Mouse (Mus musculus): ENCODE data around the gene Ctbp2. TPM values are rescaled to one million over a fixed set of nuclear protein-coding genes. Genes with fewer than 3 reads are reported as not detected.

Ctbp2 gene
- polyA plus RNA-seq, 1 experiment from 2014 or later: 157 TPM

DNA sequence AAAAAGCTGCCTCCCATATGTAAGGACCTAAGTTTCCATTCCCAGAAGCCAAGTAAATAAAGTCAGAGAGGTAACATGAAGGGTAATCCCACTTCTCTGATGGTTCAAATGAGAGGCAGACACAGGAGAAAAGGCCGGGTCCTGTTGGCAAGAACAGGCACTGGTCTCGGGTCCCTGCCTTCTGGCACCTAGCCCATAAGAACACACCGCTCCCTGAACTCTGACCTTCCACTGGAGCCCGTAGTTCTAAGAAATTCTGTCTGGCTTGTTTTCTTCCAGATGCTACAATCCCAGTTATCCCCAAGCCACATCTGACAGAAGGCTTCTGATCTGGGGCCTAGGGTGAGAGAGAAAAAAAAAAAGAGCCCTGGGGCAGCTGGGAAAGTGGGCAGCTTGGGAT lies 35.7 kb downstream of the Ctbp2 start:
- Histone ChIP-seq H3K9me3 (ENCODE audit: control insufficient read depth, low read length) (no peaks in the 10 kb centered on the region), H3K4me3 (ENCODE audit: low read length) (no peak overlapping the region), H3K36me3 (ENCODE audit: control insufficient read depth, insufficient read depth, low read length) (no peaks in the 10 kb centered on the region), H3K9ac (ENCODE audit: low read depth, low read length) (no peak overlapping the region), H3K4me1 (ENCODE audit: control insufficient read depth, insufficient read depth, low read length) (peaks cover 16% of the 10 kb centered on the region), H3K4me2 (replicated peaks; ENCODE audit: low read depth, low read length) (no peak overlapping the region), H3K27ac (ENCODE audit: low read depth, low read length) (peak overlapping the region; percentile 17; the same call in 1 of the 2 replicates), H3K27me3 (ENCODE audit: control insufficient read depth, insufficient read depth, low read length) (no peaks in the 10 kb centered on the region)
- no peak for ATAC-seq (ENCODE audit: low FRiP score, low TSS enrichment)
- 56% methylated on average over 4 of the region's 4 CpGs for WGBS

GRCm38 (mm10) chr7:133085408-133085807 lies 38.7 kb downstream of the Ctbp2 start:
- WGBS: 91% methylated on average over 3 of the region's 3 CpGs
- Histone ChIP-seq H3K27me3 (ENCODE audit: control insufficient read depth, insufficient read depth, low read length) (no peaks in the 10 kb centered on the region), H3K4me1 (ENCODE audit: control insufficient read depth, insufficient read depth, low read length) (peaks cover 8% of the 10 kb centered on the region), H3K4me2 (replicated peaks; ENCODE audit: low read depth, low read length) (no peak overlapping the region), H3K27ac (ENCODE audit: low read depth, low read length) (no peak overlapping the region), H3K4me3 (ENCODE audit: low read length) (no peak overlapping the region), H3K9me3 (ENCODE audit: control insufficient read depth, low read length) (no peaks in the 10 kb centered on the region), H3K9ac (ENCODE audit: low read depth, low read length) (no peak overlapping the region), H3K36me3 (ENCODE audit: control insufficient read depth, insufficient read depth, low read length) (peaks cover 5% of the 10 kb centered on the region)
- no peak for ATAC-seq (ENCODE audit: low FRiP score, low TSS enrichment)

DNA sequence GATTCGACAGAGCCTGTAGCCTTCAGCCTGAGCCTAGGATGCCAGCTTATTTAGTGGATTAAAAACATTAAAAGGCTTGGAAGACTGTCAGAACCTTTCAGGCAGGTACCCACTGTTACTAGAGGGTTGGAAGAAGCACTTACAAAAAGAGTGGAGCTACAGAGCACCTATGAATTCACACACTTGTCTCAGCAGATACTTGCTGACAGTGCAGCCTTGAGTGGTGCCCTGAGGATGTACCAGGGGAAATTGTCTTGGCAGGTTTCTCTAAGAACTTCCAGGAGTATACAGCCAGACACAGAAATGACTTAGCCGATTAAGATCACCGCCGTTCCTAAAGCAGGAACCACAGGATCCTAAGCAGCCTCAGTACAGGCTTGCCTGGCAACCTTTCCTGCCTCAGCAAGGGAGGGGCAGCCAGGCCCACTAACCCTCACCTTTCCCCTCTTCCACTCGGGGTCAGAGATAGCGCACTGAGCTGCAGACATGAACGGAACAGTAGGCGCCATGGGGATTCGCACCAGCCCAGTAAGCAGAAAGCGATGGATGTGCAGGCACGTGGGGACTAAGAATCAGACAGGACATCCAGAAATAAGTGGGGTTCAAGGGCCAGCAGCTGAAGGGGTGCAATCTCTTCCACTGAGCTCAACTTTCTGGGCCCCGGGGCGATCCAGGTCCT lies 40.1 kb downstream of the Ctbp2 start:
- Histone ChIP-seq H3K4me3 (ENCODE audit: low read length) (no peak overlapping the region), H3K27me3 (ENCODE audit: control insufficient read depth, insufficient read depth, low read length) (no peaks in the 10 kb centered on the region), H3K27ac (ENCODE audit: low read depth, low read length) (no peak overlapping the region), H3K9me3 (ENCODE audit: control insufficient read depth, low read length) (no peaks in the 10 kb centered on the region), H3K36me3 (ENCODE audit: control insufficient read depth, insufficient read depth, low read length) (peaks cover 11% of the 10 kb centered on the region), H3K9ac (ENCODE audit: low read depth, low read length) (no peak overlapping the region), H3K4me1 (ENCODE audit: control insufficient read depth, insufficient read depth, low read length) (peaks cover 8% of the 10 kb centered on the region), H3K4me2 (replicated peaks; ENCODE audit: low read depth, low read length) (no peak overlapping the region)
- no peak for ATAC-seq (ENCODE audit: low FRiP score, low TSS enrichment)
- WGBS: 81% methylated on average over 13 of the region's 13 CpGs

DNA sequence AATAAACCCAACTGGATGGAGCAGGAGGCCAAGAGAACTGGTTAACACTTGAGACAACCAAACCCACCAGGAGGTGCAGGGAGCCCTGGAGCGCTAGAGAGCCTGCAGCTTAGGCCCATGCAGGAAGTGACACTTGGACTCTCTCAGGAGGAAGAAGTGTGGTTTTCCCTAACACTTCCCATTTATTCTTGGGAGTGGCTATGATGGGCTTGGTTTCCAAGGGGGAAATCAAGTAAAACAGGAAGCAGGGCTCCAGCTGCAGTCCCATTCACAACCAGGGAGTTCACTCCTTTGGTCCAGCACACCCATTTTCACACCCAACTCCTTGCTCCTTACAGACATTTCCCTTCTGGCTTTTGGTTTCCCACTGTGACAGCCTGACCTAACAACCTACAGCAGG lies 45.2 kb downstream of the Ctbp2 start:
- no peak overlapping the region for H3K9ac ChIP-seq (ENCODE audit: low read depth, low read length)
- peaks cover 35% of the 10 kb centered on the region for H3K36me3 ChIP-seq (ENCODE audit: control insufficient read depth, insufficient read depth, low read length)
- no peak for ATAC-seq (ENCODE audit: low FRiP score, low TSS enrichment)
- no peak overlapping the region for H3K27ac ChIP-seq (ENCODE audit: low read depth, low read length)
- no peaks in the 10 kb centered on the region for H3K9me3 ChIP-seq (ENCODE audit: control insufficient read depth, low read length)
- no peaks in the 10 kb centered on the region for H3K27me3 ChIP-seq (ENCODE audit: control insufficient read depth, insufficient read depth, low read length)
- no peak overlapping the region for H3K4me2 ChIP-seq (replicated peaks; ENCODE audit: low read depth, low read length)
- WGBS: 68% methylated on average over 1 of the region's 1 CpGs
- H3K4me3 ChIP-seq (ENCODE audit: low read length): no peak overlapping the region
- no peaks in the 10 kb centered on the region for H3K4me1 ChIP-seq (ENCODE audit: control insufficient read depth, insufficient read depth, low read length)

GRCm38 (mm10) chr7:133074462-133075133 lies 49.6 kb downstream of the Ctbp2 start:
- Histone ChIP-seq H3K4me2 (replicated peaks; ENCODE audit: low read depth, low read length) (no peak overlapping the region), H3K27ac (ENCODE audit: low read depth, low read length) (no peak overlapping the region), H3K27me3 (ENCODE audit: control insufficient read depth, insufficient read depth, low read length) (no peaks in the 10 kb centered on the region), H3K36me3 (ENCODE audit: control insufficient read depth, insufficient read depth, low read length) (peaks cover 36% of the 10 kb centered on the region), H3K9ac (ENCODE audit: low read depth, low read length) (no peak overlapping the region), H3K4me3 (ENCODE audit: low read length) (no peak overlapping the region), H3K4me1 (ENCODE audit: control insufficient read depth, insufficient read depth, low read length) (peaks cover 17% of the 10 kb centered on the region), H3K9me3 (ENCODE audit: control insufficient read depth, low read length) (no peaks in the 10 kb centered on the region)
- no peak for ATAC-seq (ENCODE audit: low FRiP score, low TSS enrichment)
- WGBS: 68% methylated on average over 10 of the region's 10 CpGs

DNA sequence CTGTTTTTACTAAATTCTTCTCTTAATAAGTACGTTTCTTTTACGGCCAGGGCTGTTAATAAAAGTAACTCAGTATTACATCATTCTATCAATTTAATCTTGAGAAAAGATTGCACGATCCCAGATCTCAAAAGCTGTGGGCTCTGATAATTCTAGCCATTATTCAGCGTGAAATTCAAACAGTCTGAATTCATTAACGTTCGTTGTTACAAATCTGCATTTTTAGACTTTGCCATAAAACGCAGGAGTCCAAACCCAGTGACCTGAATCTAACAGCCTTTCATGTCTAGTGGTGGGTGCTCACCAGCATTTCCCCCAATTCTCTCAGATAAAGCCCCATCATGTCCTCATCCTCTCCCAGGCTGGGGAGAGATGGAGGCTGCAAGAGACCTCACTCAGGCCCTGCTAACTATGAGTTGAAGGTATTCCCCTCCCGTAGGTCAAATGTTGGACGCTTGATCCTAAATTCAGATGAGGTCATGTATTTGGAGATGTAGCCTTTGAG lies 51.0 kb downstream of the Ctbp2 start:
- H3K27ac ChIP-seq (ENCODE audit: low read depth, low read length): no peak overlapping the region
- H3K4me1 ChIP-seq (ENCODE audit: control insufficient read depth, insufficient read depth, low read length): peaks cover 28% of the 10 kb centered on the region
- H3K9ac ChIP-seq (ENCODE audit: low read depth, low read length): no peak overlapping the region
- 78% methylated on average over 9 of the region's 9 CpGs for WGBS
- no peaks in the 10 kb centered on the region for H3K9me3 ChIP-seq (ENCODE audit: control insufficient read depth, low read length)
- H3K4me3 ChIP-seq (ENCODE audit: low read length): no peak overlapping the region
- H3K27me3 ChIP-seq (ENCODE audit: control insufficient read depth, insufficient read depth, low read length): no peaks in the 10 kb centered on the region
- H3K36me3 ChIP-seq (ENCODE audit: control insufficient read depth, insufficient read depth, low read length): peaks cover 24% of the 10 kb centered on the region
- ATAC-seq (ENCODE audit: low FRiP score, low TSS enrichment): no peak
- no peak overlapping the region for H3K4me2 ChIP-seq (replicated peaks; ENCODE audit: low read depth, low read length)

- Histone ChIP-seq H3K4me1 (ENCODE audit: control insufficient read depth, insufficient read depth, low read length) (peaks cover 32% of the 10 kb centered on the region), H3K4me3 (ENCODE audit: low read length) (no peak overlapping the region), H3K4me2 (replicated peaks; ENCODE audit: low read depth, low read length) (no peak overlapping the region), H3K36me3 (ENCODE audit: control insufficient read depth, insufficient read depth, low read length) (peaks cover 19% of the 10 kb centered on the region), H3K9me3 (ENCODE audit: control insufficient read depth, low read length) (no peaks in the 10 kb centered on the region), H3K27ac (ENCODE audit: low read depth, low read length) (no peak overlapping the region), H3K9ac (ENCODE audit: low read depth, low read length) (no peak overlapping the region), H3K27me3 (ENCODE audit: control insufficient read depth, insufficient read depth, low read length) (no peaks in the 10 kb centered on the region)
- no peak for ATAC-seq (ENCODE audit: low FRiP score, low TSS enrichment)
- 81% methylated on average over 4 of the region's 4 CpGs for WGBS
Measured at GRCm38 (mm10) chr7:133072535-133072934, 51.6 kb downstream of the Ctbp2 start.

- Histone ChIP-seq H3K4me1 (ENCODE audit: control insufficient read depth, insufficient read depth, low read length) (peaks cover 41% of the 10 kb centered on the region), H3K9ac (ENCODE audit: low read depth, low read length) (no peak overlapping the region), H3K4me3 (ENCODE audit: low read length) (no peak overlapping the region), H3K27me3 (ENCODE audit: control insufficient read depth, insufficient read depth, low read length) (no peaks in the 10 kb centered on the region), H3K36me3 (ENCODE audit: control insufficient read depth, insufficient read depth, low read length) (peaks cover 23% of the 10 kb centered on the region), H3K9me3 (ENCODE audit: control insufficient read depth, low read length) (no peaks in the 10 kb centered on the region), H3K27ac (ENCODE audit: low read depth, low read length) (0 out of 2 replicates have a peak overlapping the region, but pooled peaks have one; percentile 17), H3K4me2 (replicated peaks; ENCODE audit: low read depth, low read length) (no peak overlapping the region)
- ATAC-seq (ENCODE audit: low FRiP score, low TSS enrichment): no peak
- 54% methylated on average over 7 of the region's 7 CpGs for WGBS
Measured at GRCm38 (mm10) chr7:133067321-133067841, 56.8 kb downstream of the Ctbp2 start.

DNA sequence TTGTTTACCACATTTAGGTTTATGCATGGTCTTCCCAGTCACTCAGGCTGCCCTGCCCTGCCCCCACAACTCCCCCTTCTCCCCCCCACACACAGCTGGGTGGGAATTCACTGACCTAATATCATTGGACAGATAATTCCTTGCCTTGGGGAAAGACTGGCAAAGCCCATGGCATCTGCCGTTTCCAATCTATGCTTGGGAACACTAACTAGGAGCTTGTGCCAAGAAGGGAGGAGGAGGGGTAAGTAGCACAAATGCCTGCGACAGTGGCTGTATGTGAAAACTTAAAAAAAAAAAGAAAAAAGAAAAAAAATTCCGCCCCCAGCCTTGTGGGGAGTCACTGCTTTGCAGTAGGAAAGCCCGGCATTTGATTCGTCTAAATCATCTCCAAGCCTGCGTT lies 57.4 kb downstream of the Ctbp2 start:
- Histone ChIP-seq H3K9ac (ENCODE audit: low read depth, low read length) (no peak overlapping the region), H3K27me3 (ENCODE audit: control insufficient read depth, insufficient read depth, low read length) (no peaks in the 10 kb centered on the region), H3K4me2 (replicated peaks; ENCODE audit: low read depth, low read length) (no peak overlapping the region), H3K36me3 (ENCODE audit: control insufficient read depth, insufficient read depth, low read length) (peaks cover 23% of the 10 kb centered on the region), H3K4me3 (ENCODE audit: low read length) (no peak overlapping the region), H3K9me3 (ENCODE audit: control insufficient read depth, low read length) (no peaks in the 10 kb centered on the region), H3K4me1 (ENCODE audit: control insufficient read depth, insufficient read depth, low read length) (peaks cover 35% of the 10 kb centered on the region), H3K27ac (ENCODE audit: low read depth, low read length) (no peak overlapping the region)
- no peak for ATAC-seq (ENCODE audit: low FRiP score, low TSS enrichment)
- WGBS: 56% methylated on average over 6 of the region's 6 CpGs

All from kidney, embryonic 14.5 days (tissue).